Mouse (Mus musculus): ENCODE results near the gene Gm9999. TPM values are rescaled to one million over a fixed set of nuclear protein-coding genes. Genes with fewer than 3 reads are reported as not detected.
"Not testable (repeated sequence)": the region's sequence is repeated elsewhere in the genome, so short reads cannot be mapped to it uniquely, and the experiment has no call there.

Gm9999 gene
- polyA plus RNA-seq, 1 experiment = 1,518 TPM

GRCm38 (mm10) chr7:47019641-47020040 lies 36.3 kb downstream of the Gm9999 start:
- peaks cover 2% of the 10 kb centered on the region; the same call in 1 of the 2 replicates for H3K4me1 ChIP-seq (ENCODE audit: control insufficient read depth, insufficient read depth, low read length)
- H3K4me3 ChIP-seq (ENCODE audit: control insufficient read depth, low read depth, low read length) = no peak overlapping the region
- H3K27me3 ChIP-seq (ENCODE audit: control insufficient read depth, insufficient read depth, low read length) = no peaks in the 10 kb centered on the region
- TF ChIP-seq POLR2A (IDR thresholded peaks at IDR 0.05; ENCODE audit: control insufficient read depth, low read depth, low read length) = no peak
- TF ChIP-seq CTCF (IDR thresholded peaks at IDR 0.05; ENCODE audit: control insufficient read depth, insufficient read depth, insufficient replicate concordance, low read depth, low read length) = no peak
- H3K36me3 ChIP-seq (ENCODE audit: control insufficient read depth, insufficient read depth, low read length) = no peaks in the 10 kb centered on the region
- H3K27ac ChIP-seq (ENCODE audit: control insufficient read depth, insufficient read depth, low read depth, low read length) = no peak overlapping the region

GRCm38 (mm10) chr7:47020956-47021355 lies 37.6 kb downstream of the Gm9999 start:
- Histone ChIP-seq H3K4me3 (ENCODE audit: control insufficient read depth, low read depth, low read length) (no peak overlapping the region), H3K4me1 (ENCODE audit: control insufficient read depth, insufficient read depth, low read length) (no peaks in the 10 kb centered on the region; the same call in 1 of the 2 replicates), H3K27me3 (ENCODE audit: control insufficient read depth, insufficient read depth, low read length) (no peaks in the 10 kb centered on the region), H3K27ac (ENCODE audit: control insufficient read depth, insufficient read depth, low read depth, low read length) (no peak overlapping the region), H3K36me3 (ENCODE audit: control insufficient read depth, insufficient read depth, low read length) (no peaks in the 10 kb centered on the region)
- TF ChIP-seq POLR2A (IDR thresholded peaks at IDR 0.05; ENCODE audit: control insufficient read depth, low read depth, low read length) (no peak), CTCF (IDR thresholded peaks at IDR 0.05; ENCODE audit: control insufficient read depth, insufficient read depth, insufficient replicate concordance, low read depth, low read length) (no peak)

GRCm38 (mm10) chr7:47022482-47022881 lies 39.1 kb downstream of the Gm9999 start:
- no peaks in the 10 kb centered on the region for H3K36me3 ChIP-seq (ENCODE audit: control insufficient read depth, insufficient read depth, low read length)
- TF ChIP-seq POLR2A (IDR thresholded peaks at IDR 0.05; ENCODE audit: control insufficient read depth, low read depth, low read length) = no peak
- TF ChIP-seq CTCF (IDR thresholded peaks at IDR 0.05; ENCODE audit: control insufficient read depth, insufficient read depth, insufficient replicate concordance, low read depth, low read length) = no peak
- no peaks in the 10 kb centered on the region for H3K27me3 ChIP-seq (ENCODE audit: control insufficient read depth, insufficient read depth, low read length)
- H3K27ac ChIP-seq (ENCODE audit: control insufficient read depth, insufficient read depth, low read depth, low read length) = no peak overlapping the region
- H3K4me1 ChIP-seq (ENCODE audit: control insufficient read depth, insufficient read depth, low read length) = no peaks in the 10 kb centered on the region; the same call in 1 of the 2 replicates
- H3K4me3 ChIP-seq (ENCODE audit: control insufficient read depth, low read depth, low read length) = no peak overlapping the region

GRCm38 (mm10) chr7:47023530-47023929 lies 40.1 kb downstream of the Gm9999 start:
- Histone ChIP-seq H3K4me1 (ENCODE audit: control insufficient read depth, insufficient read depth, low read length) (no peaks in the 10 kb centered on the region; the same call in 1 of the 2 replicates), H3K4me3 (ENCODE audit: control insufficient read depth, low read depth, low read length) (no peak overlapping the region), H3K36me3 (ENCODE audit: control insufficient read depth, insufficient read depth, low read length) (no peaks in the 10 kb centered on the region), H3K27ac (ENCODE audit: control insufficient read depth, insufficient read depth, low read depth, low read length) (no peak overlapping the region), H3K27me3 (ENCODE audit: control insufficient read depth, insufficient read depth, low read length) (no peaks in the 10 kb centered on the region)
- TF ChIP-seq POLR2A (IDR thresholded peaks at IDR 0.05; ENCODE audit: control insufficient read depth, low read depth, low read length) (no peak), CTCF (IDR thresholded peaks at IDR 0.05; ENCODE audit: control insufficient read depth, insufficient read depth, insufficient replicate concordance, low read depth, low read length) (peak; percentile 80; the same call in 1 of the 2 replicates)

GRCm38 (mm10) chr7:47024454-47024853 lies 41.1 kb downstream of the Gm9999 start:
- H3K27me3 ChIP-seq (ENCODE audit: control insufficient read depth, insufficient read depth, low read length) = no peaks in the 10 kb centered on the region
- no peak overlapping the region for H3K27ac ChIP-seq (ENCODE audit: control insufficient read depth, insufficient read depth, low read depth, low read length)
- H3K4me3 ChIP-seq (ENCODE audit: control insufficient read depth, low read depth, low read length) = no peak overlapping the region; the same call in 1 of the 2 replicates
- no peaks in the 10 kb centered on the region; the same call in 1 of the 2 replicates for H3K4me1 ChIP-seq (ENCODE audit: control insufficient read depth, insufficient read depth, low read length)
- H3K36me3 ChIP-seq (ENCODE audit: control insufficient read depth, insufficient read depth, low read length) = no peaks in the 10 kb centered on the region
- TF ChIP-seq POLR2A (IDR thresholded peaks at IDR 0.05; ENCODE audit: control insufficient read depth, low read depth, low read length) (no peak), CTCF (IDR thresholded peaks at IDR 0.05; ENCODE audit: control insufficient read depth, insufficient read depth, insufficient replicate concordance, low read depth, low read length) (no peak)

- Histone ChIP-seq H3K27ac (ENCODE audit: control insufficient read depth, insufficient read depth, low read depth, low read length) (no peak overlapping the region), H3K4me3 (ENCODE audit: control insufficient read depth, low read depth, low read length) (no peak overlapping the region), H3K27me3 (ENCODE audit: control insufficient read depth, insufficient read depth, low read length) (no peaks in the 10 kb centered on the region), H3K36me3 (ENCODE audit: control insufficient read depth, insufficient read depth, low read length) (no peaks in the 10 kb centered on the region), H3K4me1 (ENCODE audit: control insufficient read depth, insufficient read depth, low read length) (no peaks in the 10 kb centered on the region; the same call in 1 of the 2 replicates)
- TF ChIP-seq POLR2A (IDR thresholded peaks at IDR 0.05; ENCODE audit: control insufficient read depth, low read depth, low read length) (no peak), CTCF (IDR thresholded peaks at IDR 0.05; ENCODE audit: control insufficient read depth, insufficient read depth, insufficient replicate concordance, low read depth, low read length) (no peak)
Measured at GRCm38 (mm10) chr7:47025429-47025828, 42.0 kb downstream of the Gm9999 start.

GRCm38 (mm10) chr7:47026899-47027298 lies 43.5 kb downstream of the Gm9999 start:
- H3K4me3 ChIP-seq (ENCODE audit: control insufficient read depth, low read depth, low read length); H3K27me3 ChIP-seq (ENCODE audit: control insufficient read depth, insufficient read depth, low read length); H3K36me3 ChIP-seq (ENCODE audit: control insufficient read depth, insufficient read depth, low read length); H3K27ac ChIP-seq (ENCODE audit: control insufficient read depth, insufficient read depth, low read depth, low read length); H3K4me1 ChIP-seq (ENCODE audit: control insufficient read depth, insufficient read depth, low read length): not testable (repeated sequence)

GRCm38 (mm10) chr7:47027520-47027919 lies 44.1 kb downstream of the Gm9999 start:
- no peak for TF ChIP-seq CTCF (IDR thresholded peaks at IDR 0.05; ENCODE audit: control insufficient read depth, insufficient read depth, insufficient replicate concordance, low read depth, low read length)
- no peak for TF ChIP-seq POLR2A (IDR thresholded peaks at IDR 0.05; ENCODE audit: control insufficient read depth, low read depth, low read length)
- no peak overlapping the region for H3K27ac ChIP-seq (ENCODE audit: control insufficient read depth, insufficient read depth, low read depth, low read length)
- no peaks in the 10 kb centered on the region for H3K4me1 ChIP-seq (ENCODE audit: control insufficient read depth, insufficient read depth, low read length)
- H3K4me3 ChIP-seq (ENCODE audit: control insufficient read depth, low read depth, low read length) = no peak overlapping the region
- H3K36me3 ChIP-seq (ENCODE audit: control insufficient read depth, insufficient read depth, low read length) = no peaks in the 10 kb centered on the region
- no peaks in the 10 kb centered on the region for H3K27me3 ChIP-seq (ENCODE audit: control insufficient read depth, insufficient read depth, low read length)

Measured in testis, adult 2 months (tissue).